Mouse (Mus musculus) cerebellum, postnatal 14 days (tissue): Measurements from ENCODE around the gene Dglucy.

Experiments
- DNase-seq, 2 experiments: peaks; one replicate each; pipeline ENCODE4 v3.0.0; 2021; ENCODE audit warnings: mixed read lengths in 2 of 2

The Dglucy gene

GRCm38 (mm10) chr12:100778934-100779865 is at the start of gene Dglucy:
Gene Dglucy (plus strand): TSS chr12:100779057.
- DNase-seq, result peak; percentile 92 to 94

- no peak for DNase-seq
These were observed 43.7 kb upstream of the Dglucy start for GRCm38 (mm10) chr12:100735156-100735555.

GRCm38 (mm10) chr12:100735581-100735980 is 43.3 kb upstream of the Dglucy start:
- DNase-seq, result no peak

- DNase-seq, result peak in 1 of 2 experiments; percentile 20
These were observed 40.4 kb upstream of the Dglucy start for GRCm38 (mm10) chr12:100738498-100738897.

- no peak for DNase-seq
These were observed 39.8 kb upstream of the Dglucy start for GRCm38 (mm10) chr12:100739011-100739570.

- DNase-seq, result no peak
These were observed 38.5 kb upstream of the Dglucy start for GRCm38 (mm10) chr12:100740313-100740712.

- DNase-seq, result no peak
These were observed 36.4 kb upstream of the Dglucy start for GRCm38 (mm10) chr12:100742468-100742867.

GRCm38 (mm10) chr12:100752977-100753376 is 25.9 kb upstream of the Dglucy start:
- no peak for DNase-seq

GRCm38 (mm10) chr12:100753716-100754115 is 25.1 kb upstream of the Dglucy start:
- DNase-seq, result peak in 1 of 2 experiments; percentile 20

- DNase-seq, result no peak
These were observed 21.4 kb upstream of the Dglucy start for GRCm38 (mm10) chr12:100757427-100757826.

- peak in 1 of 2 experiments; percentile 22 for DNase-seq
These were observed 16.0 kb upstream of the Dglucy start for GRCm38 (mm10) chr12:100762663-100763425.

GRCm38 (mm10) chr12:100764329-100765018 is 14.4 kb upstream of the Dglucy start:
- DNase-seq, result no peak

- DNase-seq, result no peak
These were observed 9.0 kb upstream of the Dglucy start for GRCm38 (mm10) chr12:100769871-100770270.

- DNase-seq, result no peak
These were observed 8.1 kb upstream of the Dglucy start for GRCm38 (mm10) chr12:100770765-100771164.

- peak in 1 of 2 experiments; percentile 57 for DNase-seq
These were observed 6.5 kb upstream of the Dglucy start for GRCm38 (mm10) chr12:100772230-100772984.

GRCm38 (mm10) chr12:100774756-100775155 is 4.1 kb upstream of the Dglucy start:
- DNase-seq, result no peak

- no peak for DNase-seq
These were observed 3.6 kb upstream of the Dglucy start for GRCm38 (mm10) chr12:100775291-100775690.

GRCm38 (mm10) chr12:100775911-100776581 is 2.8 kb upstream of the Dglucy start:
- DNase-seq, result no peak

- DNase-seq, result no peak
These were observed 1.9 kb upstream of the Dglucy start for GRCm38 (mm10) chr12:100776991-100777390.

GRCm38 (mm10) chr12:100778276-100778933 is 452 bp upstream of the Dglucy start:
- DNase-seq, result no peak

- no peak for DNase-seq
These were observed 1.6 kb downstream of the Dglucy start for GRCm38 (mm10) chr12:100780416-100780815.
